Mouse (Mus musculus) heart, adult 2 months (tissue): ENCODE results near the gene Pkd2. TPM values are rescaled to one million over a fixed set of nuclear protein-coding genes. Genes with fewer than 3 reads are reported as not detected.

Experiments used
- DNase-seq, 2 experiments: peaks; one replicate each; pipeline ENCODE4 v3.0.0; 2021
- H3K27ac ChIP-seq: fragments of 200-600 bp; 2 replicates; pipeline ENCODE4 v1.8.1; 2022
- H3K27me3 ChIP-seq: fragments of 200-500 bp; 2 replicates; pipeline ENCODE4 v1.6.1; 2012; ENCODE audit warnings: mild to moderate bottlenecking, low read length, inconsistent platforms, mixed read lengths; ENCODE audit not compliant: control insufficient read depth, insufficient read depth
- H3K36me3 ChIP-seq: fragments of 200-500 bp; 2 replicates; pipeline ENCODE4 v1.6.1; 2012; ENCODE audit warnings: low read length, inconsistent platforms; ENCODE audit not compliant: control insufficient read depth, insufficient read depth
- H3K4me1 ChIP-seq: fragments of 200-500 bp; 2 replicates; pipeline ENCODE4 v1.6.1; 2011; ENCODE audit warnings: low read length; ENCODE audit not compliant: control insufficient read depth, insufficient read depth
- H3K4me3 ChIP-seq: fragments of 200-600 bp; 2 replicates; pipeline ENCODE4 v1.8.1; 2022
- H3K79me2 ChIP-seq: fragments of 200-500 bp; replicated peaks from 2 replicates; pipeline ENCODE4 v1.6.1; 2012; ENCODE audit warnings: mild to moderate bottlenecking, inconsistent platforms, low read length, moderate library complexity, mixed read lengths; ENCODE audit not compliant: control insufficient read depth, insufficient read depth
- H3K9ac ChIP-seq: fragments of 200-500 bp; 2 replicates; pipeline ENCODE4 v1.6.1; 2012; ENCODE audit warnings: low read depth, mild to moderate bottlenecking, control low read depth, inconsistent platforms, low read length, mixed read lengths
- CTCF ChIP-seq: fragments of 200-600 bp; IDR thresholded peaks from 2 replicates; pipeline ENCODE4 v1.8.1; 2022; ENCODE audit warnings: antibody characterized with exemption, mild to moderate bottlenecking, moderate library complexity
- EP300 ChIP-seq: fragments of 200-500 bp; IDR thresholded peaks from 2 replicates; pipeline ENCODE4 v1.6.1; 2011; ENCODE audit warnings: low read depth, low read length, control low read depth; ENCODE audit not compliant: insufficient read depth
- POLR2A ChIP-seq: fragments of 200-500 bp; IDR thresholded peaks from 2 replicates; pipeline ENCODE4 v1.6.1; 2011; ENCODE audit warnings: mild to moderate bottlenecking, low read depth, low read length, control low read depth; ENCODE audit not compliant: insufficient read depth
- WGBS: fragments of 180-500 bp; shearing (Covaris S2); methylation state at CpG from one replicate; pipeline ENCODE4 v1.1.7; 2018; 5-methylcytosine and 5-hydroxymethylcytosine counted together
- intact Hi-C: fragments of 180-260 bp; cut with DNase I; formaldehyde crosslinking; loops from one replicate; pipeline ENCODE4 v1.15.1; 2025
- polyA plus RNA-seq: library from polyadenylated mRNA; depleted of rRNA; stranded (reverse); fragments of >200 nt; gene quantifications from 2 replicates; pipeline ENCODE4 v1.2.3, GENCODE M21; 2012
- total RNA-seq, 2 experiments: library from RNA; stranded (reverse); gene quantifications; 2 replicates each; pipeline ENCODE4 v1.2.3; 2021

Gene Pkd2
- total and polyA plus RNA-seq, 3 experiments = 12.0 to 21.1 (median 21.0) TPM

- intact Hi-C loops = no loop called here
- H3K36me3 ChIP-seq = no peaks in the 10 kb centered on the region
- H3K27ac ChIP-seq = no peak overlapping the region
- no peak overlapping the region for H3K4me3 ChIP-seq
- no peak for TF ChIP-seq EP300
- no peak for TF ChIP-seq POLR2A
- TF ChIP-seq CTCF = no peak
- DNase-seq = no peak
- no peaks in the 10 kb centered on the region for H3K79me2 ChIP-seq
- no peaks in the 10 kb centered on the region for H3K4me1 ChIP-seq
- WGBS = 39% methylated on average over 8 of the region's 8 CpGs
- no peaks in the 10 kb centered on the region for H3K27me3 ChIP-seq
- no peak overlapping the region for H3K9ac ChIP-seq
Measured at GRCm38 (mm10) chr5:104425949-104426348, 33.3 kb upstream of the Pkd2 start.

- Histone ChIP-seq H3K27ac (no peak overlapping the region), H3K4me3 (no peak overlapping the region), H3K27me3 (0 out of 2 replicates have a peak, but pooled peaks cover 2% of the 10 kb centered on the region), H3K9ac (no peak overlapping the region), H3K79me2 (no peaks in the 10 kb centered on the region), H3K4me1 (no peaks in the 10 kb centered on the region; the same call in 1 of the 2 replicates), H3K36me3 (no peaks in the 10 kb centered on the region)
- 32% methylated on average over 12 of the region's 12 CpGs for WGBS
- intact Hi-C loops = loop anchor here (5.0 kb wide), 2 partner anchors 91 to 216 kb away; no protein-coding TSS in a partner anchor
- TF ChIP-seq CTCF = peak; percentile 62
- TF ChIP-seq POLR2A = no peak
- TF ChIP-seq EP300 = no peak
- DNase-seq = peak in 1 of 2 experiments; percentile 23
Measured at GRCm38 (mm10) chr5:104432886-104433285, 26.4 kb upstream of the Pkd2 start.

- 65% methylated on average over 6 of the region's 6 CpGs for WGBS
- TF ChIP-seq EP300 (no peak), POLR2A (no peak), CTCF (no peak)
- Histone ChIP-seq H3K27me3 (0 out of 2 replicates have a peak, but pooled peaks cover 2% of the 10 kb centered on the region), H3K4me3 (no peak overlapping the region), H3K36me3 (no peaks in the 10 kb centered on the region), H3K27ac (no peak overlapping the region), H3K9ac (no peak overlapping the region), H3K4me1 (no peaks in the 10 kb centered on the region; the same call in 1 of the 2 replicates), H3K79me2 (no peaks in the 10 kb centered on the region)
- intact Hi-C loops = loop anchor here (5.0 kb wide), 2 partner anchors 92 to 217 kb away; no protein-coding TSS in a partner anchor
- DNase-seq = no peak
Measured at GRCm38 (mm10) chr5:104433968-104434565, 25.2 kb upstream of the Pkd2 start.

- TF ChIP-seq EP300 (no peak), CTCF (no peak), POLR2A (no peak)
- Histone ChIP-seq H3K79me2 (no peaks in the 10 kb centered on the region), H3K4me1 (no peaks in the 10 kb centered on the region; the same call in 1 of the 2 replicates), H3K27ac (no peak within 1 kb of the TSS), H3K27me3 (0 out of 2 replicates have a peak, but pooled peaks cover 2% of the 10 kb centered on the region), H3K4me3 (no peak within 1 kb of the TSS), H3K36me3 (no peaks in the 10 kb centered on the region), H3K9ac (no peak within 1 kb of the TSS)
- intact Hi-C loops = loop anchor here (5.0 kb wide), 2 partner anchors 93 to 218 kb away; no protein-coding TSS in a partner anchor
- 59% methylated on average over 7 of the region's 7 CpGs for WGBS
- DNase-seq = no peak
Measured at GRCm38 (mm10) chr5:104434835-104435301, 24.4 kb upstream of the Pkd2 start, which contains the start of gene Spp1. Gene Spp1, plus strand, starts transcription at chr5:104435118.

GRCm38 (mm10) chr5:104436406-104437076 lies 22.7 kb upstream of the Pkd2 start:
- no peak for DNase-seq
- Histone ChIP-seq H3K4me1 (no peaks in the 10 kb centered on the region; the same call in 1 of the 2 replicates), H3K27me3 (no peaks in the 10 kb centered on the region), H3K79me2 (no peaks in the 10 kb centered on the region), H3K27ac (no peak overlapping the region), H3K36me3 (no peaks in the 10 kb centered on the region), H3K4me3 (no peak overlapping the region), H3K9ac (no peak overlapping the region)
- intact Hi-C loops = no loop called here
- 86% methylated on average over 7 of the region's 7 CpGs for WGBS
- TF ChIP-seq EP300 = no peak
- TF ChIP-seq CTCF = no peak
- no peak for TF ChIP-seq POLR2A

GRCm38 (mm10) chr5:104442396-104442795 lies 16.9 kb upstream of the Pkd2 start:
- H3K27me3 ChIP-seq = no peaks in the 10 kb centered on the region
- intact Hi-C loops = no loop called here
- H3K36me3 ChIP-seq = no peaks in the 10 kb centered on the region
- H3K27ac ChIP-seq = no peak overlapping the region
- 76% methylated on average over 6 of the region's 6 CpGs for WGBS
- no peaks in the 10 kb centered on the region for H3K79me2 ChIP-seq
- TF ChIP-seq EP300 (no peak), CTCF (no peak), POLR2A (no peak)
- H3K9ac ChIP-seq = no peak overlapping the region
- no peaks in the 10 kb centered on the region for H3K4me1 ChIP-seq
- no peak overlapping the region for H3K4me3 ChIP-seq
- no peak for DNase-seq
